Mouse (Mus musculus): ENCODE measurements around the gene Rybp. TPM values are rescaled to one million over a fixed set of nuclear protein-coding genes. Genes with fewer than 3 reads are reported as not detected.

The Rybp gene
- total and polyA plus RNA-seq, 3 experiments, result 9.1 to 12.6 (median 10.7) TPM

DNA sequence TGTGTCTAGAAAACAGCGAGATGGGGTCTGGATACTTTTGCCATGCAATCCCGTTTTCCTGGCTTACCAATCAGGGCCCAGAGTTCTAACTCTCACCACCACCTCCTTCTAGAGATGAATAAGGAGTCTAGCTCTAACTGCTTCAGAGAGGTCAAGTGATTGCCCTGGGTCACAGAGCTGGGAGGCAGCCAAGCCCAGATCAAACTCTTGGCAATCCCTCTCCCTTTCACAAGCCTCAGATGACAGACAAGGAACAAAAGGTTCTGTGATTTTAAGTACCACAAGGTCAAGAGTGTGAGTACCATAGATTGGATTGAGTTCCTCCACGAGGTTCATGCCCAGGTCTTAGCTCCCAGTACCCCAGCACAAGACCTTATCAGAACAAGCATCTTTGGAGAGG is 75.6 kb downstream of the Rybp start:
- Histone ChIP-seq H3K27ac (no peak overlapping the region), H3K27me3 (ENCODE audit: control insufficient read depth, insufficient read depth, low read length) (no peaks in the 10 kb centered on the region), H3K4me3 (no peak overlapping the region), H3K36me3 (ENCODE audit: control insufficient read depth, insufficient read depth, low read length) (no peaks in the 10 kb centered on the region), H3K79me2 (replicated peaks; ENCODE audit: control insufficient read depth, insufficient read depth, low read length) (no peaks in the 10 kb centered on the region), H3K9ac (ENCODE audit: low read depth, low read length) (no peak overlapping the region), H3K4me1 (ENCODE audit: control insufficient read depth, insufficient read depth, low read length) (peaks cover 12% of the 10 kb centered on the region)
- DNase-seq, result no peak
- TF ChIP-seq EP300 (IDR thresholded peaks at IDR 0.05; ENCODE audit: insufficient read depth, low read depth, low read length) (no peak), POLR2A (IDR thresholded peaks at IDR 0.05; ENCODE audit: insufficient read depth, low read depth, low read length) (no peak)
- intact Hi-C loops (cut with DNase I), result no loop called here
- 83% methylated on average over 3 of the region's 3 CpGs for WGBS

- no peak for DNase-seq
- Histone ChIP-seq H3K9ac (ENCODE audit: low read depth, low read length) (no peak overlapping the region), H3K79me2 (replicated peaks; ENCODE audit: control insufficient read depth, insufficient read depth, low read length) (no peaks in the 10 kb centered on the region), H3K4me1 (ENCODE audit: control insufficient read depth, insufficient read depth, low read length) (peaks cover 12% of the 10 kb centered on the region; the same call in 1 of the 2 replicates), H3K4me3 (no peak overlapping the region), H3K27ac (no peak overlapping the region), H3K36me3 (ENCODE audit: control insufficient read depth, insufficient read depth, low read length) (no peaks in the 10 kb centered on the region), H3K27me3 (ENCODE audit: control insufficient read depth, insufficient read depth, low read length) (no peaks in the 10 kb centered on the region)
- no peak for TF ChIP-seq POLR2A (IDR thresholded peaks at IDR 0.05; ENCODE audit: insufficient read depth, low read depth, low read length)
- TF ChIP-seq EP300 (IDR thresholded peaks at IDR 0.05; ENCODE audit: insufficient read depth, low read depth, low read length), result no peak
- no peak for TF ChIP-seq CTCF (IDR thresholded peaks at IDR 0.05)
- 72% methylated on average over 1 of the region's 1 CpGs for WGBS
- intact Hi-C loops (cut with DNase I), result no loop called here
These were observed 76.8 kb downstream of the Rybp start for GRCm38 (mm10) chr6:100210517-100210916.

- intact Hi-C loops (cut with DNase I), result no loop called here
- Histone ChIP-seq H3K9ac (ENCODE audit: low read depth, low read length) (no peak overlapping the region), H3K27ac (no peak overlapping the region), H3K27me3 (ENCODE audit: control insufficient read depth, insufficient read depth, low read length) (no peaks in the 10 kb centered on the region), H3K4me1 (ENCODE audit: control insufficient read depth, insufficient read depth, low read length) (peaks cover 5% of the 10 kb centered on the region; the same call in 1 of the 2 replicates), H3K4me3 (no peak overlapping the region; the same call in 1 of the 2 replicates), H3K36me3 (ENCODE audit: control insufficient read depth, insufficient read depth, low read length) (no peaks in the 10 kb centered on the region), H3K79me2 (replicated peaks; ENCODE audit: control insufficient read depth, insufficient read depth, low read length) (no peaks in the 10 kb centered on the region)
- peak in 1 of 2 experiments; percentile 49 for DNase-seq
- 9% methylated on average over 14 of the region's 14 CpGs for WGBS
- TF ChIP-seq POLR2A (IDR thresholded peaks at IDR 0.05; ENCODE audit: insufficient read depth, low read depth, low read length), result no peak
- TF ChIP-seq EP300 (IDR thresholded peaks at IDR 0.05; ENCODE audit: insufficient read depth, low read depth, low read length), result no peak
- no peak for TF ChIP-seq CTCF (IDR thresholded peaks at IDR 0.05)
These were observed 80.5 kb downstream of the Rybp start for GRCm38 (mm10) chr6:100206741-100207275.

DNA sequence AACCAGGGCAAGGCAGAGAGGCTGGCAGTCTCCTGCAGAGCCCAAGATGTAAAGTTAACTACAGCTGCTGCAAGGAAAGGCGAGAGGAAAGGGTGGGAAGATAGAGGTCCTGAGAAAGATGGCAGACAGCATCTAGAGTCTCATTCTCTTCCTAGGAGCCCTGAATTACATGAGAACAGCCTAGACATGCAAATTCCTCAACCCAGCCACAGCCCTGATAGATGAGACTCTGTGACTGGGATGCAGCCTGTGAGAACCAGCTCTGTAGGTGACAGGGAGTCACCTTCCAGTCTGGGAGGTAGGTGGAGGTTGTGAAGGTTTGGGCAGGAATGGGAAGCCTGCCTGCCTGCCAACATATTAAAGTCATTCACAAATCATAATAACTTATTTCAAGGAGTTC is 81.0 kb downstream of the Rybp start:
- H3K27me3 ChIP-seq (ENCODE audit: control insufficient read depth, insufficient read depth, low read length), result no peaks in the 10 kb centered on the region
- TF ChIP-seq CTCF (IDR thresholded peaks at IDR 0.05), result no peak
- TF ChIP-seq POLR2A (IDR thresholded peaks at IDR 0.05; ENCODE audit: insufficient read depth, low read depth, low read length), result no peak
- TF ChIP-seq EP300 (IDR thresholded peaks at IDR 0.05; ENCODE audit: insufficient read depth, low read depth, low read length), result no peak
- 94% methylated on average over 1 of the region's 1 CpGs for WGBS
- no peak overlapping the region for H3K9ac ChIP-seq (ENCODE audit: low read depth, low read length)
- no peak for DNase-seq
- H3K36me3 ChIP-seq (ENCODE audit: control insufficient read depth, insufficient read depth, low read length), result no peaks in the 10 kb centered on the region
- H3K79me2 ChIP-seq (replicated peaks; ENCODE audit: control insufficient read depth, insufficient read depth, low read length), result no peaks in the 10 kb centered on the region
- intact Hi-C loops (cut with DNase I), result no loop called here
- H3K4me3 ChIP-seq, result no peak overlapping the region
- H3K4me1 ChIP-seq (ENCODE audit: control insufficient read depth, insufficient read depth, low read length), result peaks cover 5% of the 10 kb centered on the region; the same call in 1 of the 2 replicates
- H3K27ac ChIP-seq, result no peak overlapping the region

- intact Hi-C loops (cut with DNase I), result no loop called here
- no peaks in the 10 kb centered on the region for H3K27me3 ChIP-seq (ENCODE audit: control insufficient read depth, insufficient read depth, low read length)
- no peaks in the 10 kb centered on the region for H3K36me3 ChIP-seq (ENCODE audit: control insufficient read depth, insufficient read depth, low read length)
- no peak for DNase-seq
- 36% methylated on average over 7 of the region's 7 CpGs for WGBS
- no peak for TF ChIP-seq POLR2A (IDR thresholded peaks at IDR 0.05; ENCODE audit: insufficient read depth, low read depth, low read length)
- TF ChIP-seq EP300 (IDR thresholded peaks at IDR 0.05; ENCODE audit: insufficient read depth, low read depth, low read length), result no peak
- TF ChIP-seq CTCF (IDR thresholded peaks at IDR 0.05), result no peak
- no peak overlapping the region for H3K4me3 ChIP-seq
- H3K27ac ChIP-seq, result no peak overlapping the region
- H3K9ac ChIP-seq (ENCODE audit: low read depth, low read length), result no peak overlapping the region
- H3K79me2 ChIP-seq (replicated peaks; ENCODE audit: control insufficient read depth, insufficient read depth, low read length), result no peaks in the 10 kb centered on the region
- peaks cover 5% of the 10 kb centered on the region; the same call in 1 of the 2 replicates for H3K4me1 ChIP-seq (ENCODE audit: control insufficient read depth, insufficient read depth, low read length)
These were observed 82.8 kb downstream of the Rybp start for GRCm38 (mm10) chr6:100204436-100204835.

GRCm38 (mm10) chr6:100203492-100203891 is 83.8 kb downstream of the Rybp start:
- H3K27ac ChIP-seq, result no peak overlapping the region
- 38% methylated on average over 3 of the region's 3 CpGs for WGBS
- no peaks in the 10 kb centered on the region for H3K79me2 ChIP-seq (replicated peaks; ENCODE audit: control insufficient read depth, insufficient read depth, low read length)
- peaks cover 5% of the 10 kb centered on the region; the same call in 1 of the 2 replicates for H3K4me1 ChIP-seq (ENCODE audit: control insufficient read depth, insufficient read depth, low read length)
- H3K9ac ChIP-seq (ENCODE audit: low read depth, low read length), result no peak overlapping the region
- TF ChIP-seq POLR2A (IDR thresholded peaks at IDR 0.05; ENCODE audit: insufficient read depth, low read depth, low read length) (no peak), EP300 (IDR thresholded peaks at IDR 0.05; ENCODE audit: insufficient read depth, low read depth, low read length) (no peak), CTCF (IDR thresholded peaks at IDR 0.05) (no peak)
- H3K36me3 ChIP-seq (ENCODE audit: control insufficient read depth, insufficient read depth, low read length), result no peaks in the 10 kb centered on the region
- no peak for DNase-seq
- no peak overlapping the region for H3K4me3 ChIP-seq
- no peaks in the 10 kb centered on the region for H3K27me3 ChIP-seq (ENCODE audit: control insufficient read depth, insufficient read depth, low read length)
- intact Hi-C loops (cut with DNase I), result no loop called here
